Mouse (Mus musculus) heart, embryonic 15.5 days (tissue): Measurements from ENCODE around the gene Smim24. TPM values are rescaled to one million over a fixed set of nuclear protein-coding genes. Genes with fewer than 3 reads are reported as not detected.

Source experiments
- ATAC-seq: fragments of 200-750 bp; cut with Nextera tagmentation; replicated peaks from 2 replicates; pipeline ENCODE4 v1.8.0; 2017; ENCODE audit warnings: low read depth, moderate TSS enrichment; ENCODE audit not compliant: insufficient number of reproducible peaks, insufficient read depth, low FRiP score
- H3K27ac ChIP-seq: fragments of 300-500 bp; sonication (generic); 2 replicates; pipeline ENCODE4 v1.5.1; 2015; ENCODE audit warnings: mild to moderate bottlenecking, inconsistent platforms
- H3K27me3 ChIP-seq: fragments of 300-500 bp; sonication (generic); 2 replicates; pipeline ENCODE4 v1.6.1; 2015; ENCODE audit warnings: inconsistent platforms
- H3K36me3 ChIP-seq: fragments of 300-500 bp; sonication (generic); 2 replicates; pipeline ENCODE4 v1.6.1; 2015; ENCODE audit warnings: mild to moderate bottlenecking, inconsistent platforms
- H3K4me1 ChIP-seq: fragments of 300-500 bp; sonication (generic); replicated peaks from 2 replicates; pipeline ENCODE4 v1.6.1; 2015; ENCODE audit warnings: inconsistent platforms
- H3K4me2 ChIP-seq: fragments of 300-500 bp; sonication (generic); 2 replicates; pipeline ENCODE4 v1.6.1; 2015; ENCODE audit warnings: inconsistent platforms, mild to moderate bottlenecking, moderate library complexity
- H3K4me3 ChIP-seq: fragments of 300-500 bp; sonication (generic); 2 replicates; pipeline ENCODE4 v1.5.1; 2015; ENCODE audit warnings: mild to moderate bottlenecking, inconsistent platforms
- H3K9ac ChIP-seq: fragments of 300-500 bp; sonication (generic); 2 replicates; pipeline ENCODE4 v1.6.1; 2015; ENCODE audit warnings: mild to moderate bottlenecking, inconsistent platforms
- H3K9me3 ChIP-seq: fragments of 300-500 bp; sonication (generic); replicated peaks from 2 replicates; pipeline ENCODE4 v1.6.1; 2016; ENCODE audit warnings: inconsistent platforms
- WGBS: fragments of 180-500 bp; shearing (Covaris S2); methylation state at CpG from one replicate; pipeline ENCODE4 v1.1.7; 2015; ENCODE audit warnings: mixed read lengths; 5-methylcytosine and 5-hydroxymethylcytosine counted together
- polyA plus RNA-seq: library from polyadenylated mRNA; unstranded; fragments of >200 nt; fragmentation: Nextera tagmentation; extraction: Ambion mirVana; gene quantifications from 2 replicates; pipeline ENCODE4 v1.2.1, GENCODE M21; 2015

The Smim24 gene
- polyA plus RNA-seq, result 3.9 and 4.1 TPM in 2 replicates

DNA sequence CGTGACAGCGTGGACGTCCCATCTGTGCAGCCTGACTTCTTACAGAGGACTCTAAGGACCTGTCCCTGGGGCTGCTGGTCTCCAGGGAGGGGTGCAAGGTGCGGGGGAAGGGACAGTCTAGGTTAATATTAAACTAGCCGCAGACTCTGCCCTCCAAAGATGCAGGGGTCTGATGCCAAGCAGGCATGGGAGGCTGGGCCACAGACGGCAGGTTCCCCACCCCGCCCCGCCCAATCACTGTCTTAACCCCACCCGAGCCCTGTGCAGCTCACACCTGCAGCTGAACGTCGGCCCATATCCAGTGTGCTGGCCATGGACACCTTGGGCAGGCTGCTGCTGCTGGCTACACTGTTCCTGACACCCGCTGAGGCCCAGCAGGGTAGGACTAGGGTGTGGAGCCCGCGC is at the start of gene Smim24:
Gene Smim24, plus strand, starts transcription at position 271 of the 405 bp plus-strand sequence.
- peak within 1 kb of the TSS; percentile 41 for H3K4me3 ChIP-seq
- no peaks in the 10 kb centered on the region for H3K9me3 ChIP-seq
- H3K27me3 ChIP-seq, result no peaks in the 10 kb centered on the region
- peak within 1 kb of the TSS; percentile 69 for H3K4me2 ChIP-seq
- no peak; the same call in 1 of the 2 replicates for ATAC-seq
- H3K9ac ChIP-seq, result peak within 1 kb of the TSS; percentile 53
- peak within 1 kb of the TSS; percentile 71 for H3K27ac ChIP-seq
- WGBS, result 58% methylated on average over 14 of the region's 14 CpGs
- peaks cover 30% of the 10 kb centered on the region for H3K4me1 ChIP-seq
- H3K36me3 ChIP-seq, result peaks cover 16% of the 10 kb centered on the region

DNA sequence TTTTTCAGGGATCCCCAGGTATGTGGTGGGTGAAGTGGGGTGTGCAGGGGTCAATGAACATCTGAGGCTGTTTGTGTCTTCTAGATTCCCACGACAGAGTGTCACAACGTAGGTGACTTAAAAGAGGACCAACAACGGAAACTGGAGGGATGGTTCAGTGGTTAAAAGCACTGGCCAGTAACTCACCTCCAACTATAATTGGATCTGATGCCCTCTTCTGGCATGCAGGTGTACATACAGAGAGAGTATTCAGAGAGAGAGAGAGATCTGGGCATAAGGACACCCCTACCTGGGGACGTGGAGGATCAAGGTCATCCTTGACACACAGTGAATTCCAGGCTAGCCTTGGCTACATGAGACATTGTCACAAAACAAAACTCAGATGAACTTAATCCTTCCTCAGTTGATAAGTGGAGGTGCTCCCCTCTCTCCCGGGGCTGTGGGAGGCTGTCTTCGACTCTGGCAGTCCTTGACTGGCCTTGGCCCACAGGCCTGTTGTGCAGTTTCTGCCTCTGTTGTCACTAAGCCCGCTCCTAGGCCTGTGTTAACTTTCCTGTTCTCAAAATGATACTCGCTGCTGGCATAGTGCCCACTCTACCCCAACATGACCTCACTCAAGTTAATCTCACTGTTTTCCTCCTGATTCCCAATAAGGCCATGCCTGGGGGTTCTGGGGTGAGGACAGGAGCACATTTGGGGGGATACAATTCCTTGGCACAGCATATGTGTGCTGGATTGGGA is 48.3 kb upstream of the Smim24 start:
- H3K36me3 ChIP-seq, result peaks cover 21% of the 10 kb centered on the region; the same call in 1 of the 2 replicates
- H3K9ac ChIP-seq, result no peak overlapping the region
- ATAC-seq, result no peak
- no peak overlapping the region for H3K4me2 ChIP-seq
- H3K27ac ChIP-seq, result no peak overlapping the region
- no peak overlapping the region for H3K4me3 ChIP-seq
- H3K9me3 ChIP-seq, result no peaks in the 10 kb centered on the region
- WGBS, result 28% methylated on average over 8 of the region's 8 CpGs
- peaks cover 59% of the 10 kb centered on the region for H3K4me1 ChIP-seq
- peaks cover 30% of the 10 kb centered on the region for H3K27me3 ChIP-seq

DNA sequence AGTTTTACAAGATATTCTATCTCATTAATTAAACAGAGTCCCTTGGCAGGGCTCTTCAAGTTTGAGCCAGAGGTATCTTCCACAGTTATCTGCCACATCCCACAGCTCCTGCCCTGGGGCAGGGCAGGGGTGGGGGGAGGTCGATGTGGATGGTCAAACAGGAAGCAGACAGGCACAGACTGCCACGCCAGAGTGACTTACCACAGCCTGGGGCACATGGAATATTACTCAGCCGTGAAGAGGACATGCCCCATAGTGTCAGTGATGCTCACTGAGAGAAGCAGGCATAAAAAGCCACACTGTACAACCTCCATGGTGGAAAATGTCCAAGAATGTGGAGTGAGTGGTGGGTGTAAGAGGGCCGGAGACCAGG is 47.7 kb upstream of the Smim24 start:
- no peak overlapping the region for H3K27ac ChIP-seq
- peaks cover 61% of the 10 kb centered on the region for H3K4me1 ChIP-seq
- no peak overlapping the region for H3K4me2 ChIP-seq
- peaks cover 30% of the 10 kb centered on the region for H3K27me3 ChIP-seq
- H3K4me3 ChIP-seq, result no peak overlapping the region
- ATAC-seq, result no peak
- peaks cover 21% of the 10 kb centered on the region; the same call in 1 of the 2 replicates for H3K36me3 ChIP-seq
- 78% methylated on average over 4 of the region's 4 CpGs for WGBS
- no peak overlapping the region for H3K9ac ChIP-seq
- H3K9me3 ChIP-seq, result no peaks in the 10 kb centered on the region

DNA sequence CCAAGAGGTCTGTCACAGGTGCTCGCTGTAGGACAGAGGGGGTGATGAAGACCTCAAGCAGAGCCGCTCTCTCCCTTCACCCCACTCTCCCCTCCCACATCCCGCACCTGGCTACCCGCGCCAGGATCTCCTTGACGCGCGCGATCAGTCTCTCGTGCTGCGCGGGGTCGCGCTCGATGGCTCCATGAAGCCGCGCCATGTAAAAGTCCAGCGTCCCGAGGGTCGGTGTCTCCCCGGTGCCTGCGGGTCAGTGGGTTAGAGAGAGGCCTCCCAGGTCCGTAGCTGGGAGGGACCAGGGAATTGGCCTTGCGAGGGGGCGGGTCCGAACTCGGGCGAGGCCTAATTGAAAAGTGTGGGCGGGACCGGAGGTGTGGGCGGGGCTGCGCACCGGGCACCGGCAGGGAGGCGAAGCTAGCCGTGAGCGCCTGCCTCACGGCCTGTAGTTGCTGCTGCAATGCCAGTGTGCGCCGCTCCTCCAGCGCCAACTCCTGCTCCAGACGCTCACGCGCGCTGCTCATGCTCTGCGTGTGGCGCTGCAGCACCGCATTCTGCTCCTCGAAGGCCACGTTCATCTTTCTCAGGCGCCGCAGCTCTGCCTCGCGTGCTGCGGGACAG is 46.3 kb upstream of the Smim24 start:
- Histone ChIP-seq H3K27me3 (peaks cover 24% of the 10 kb centered on the region), H3K9ac (peak overlapping the region; percentile 43; the same call in 1 of the 2 replicates), H3K9me3 (no peaks in the 10 kb centered on the region), H3K36me3 (peaks cover 21% of the 10 kb centered on the region; the same call in 1 of the 2 replicates), H3K4me1 (peaks cover 63% of the 10 kb centered on the region), H3K27ac (0 out of 2 replicates have a peak overlapping the region, but pooled peaks have one; percentile 37), H3K4me3 (peak overlapping the region; percentile 26; the same call in 1 of the 2 replicates), H3K4me2 (peak overlapping the region; percentile 51)
- WGBS, result 20% methylated on average over 55 of the region's 55 CpGs
- no peak for ATAC-seq

DNA sequence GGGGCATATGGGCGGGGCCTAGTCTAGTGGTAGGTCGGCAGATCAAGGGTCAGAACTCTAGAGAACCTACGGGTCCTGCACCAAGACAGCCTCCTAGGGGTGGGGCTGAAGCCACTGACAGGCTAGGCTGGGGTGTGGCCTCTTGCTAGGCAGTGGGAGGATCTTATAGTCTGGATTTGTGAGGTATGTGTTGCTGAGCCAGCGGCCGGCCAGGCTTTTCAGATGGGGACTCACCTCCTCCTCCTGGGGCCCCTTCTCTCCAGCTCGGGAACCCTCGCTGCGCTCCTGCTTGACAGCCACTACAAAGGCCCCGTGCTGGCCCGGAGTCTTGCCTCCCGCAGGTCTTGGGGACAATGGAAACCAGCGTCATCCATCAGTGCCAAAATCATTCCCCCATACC is 43.7 kb upstream of the Smim24 start:
- Histone ChIP-seq H3K4me3 (peak overlapping the region; percentile 73), H3K36me3 (peaks cover 21% of the 10 kb centered on the region; the same call in 1 of the 2 replicates), H3K4me1 (peaks cover 51% of the 10 kb centered on the region), H3K9me3 (no peaks in the 10 kb centered on the region), H3K27me3 (no peaks in the 10 kb centered on the region), H3K4me2 (peak overlapping the region; percentile 73), H3K9ac (peak overlapping the region; percentile 90), H3K27ac (peak overlapping the region; percentile 58)
- 0 out of 2 replicates have a peak, but pooled peaks have one; percentile 14 for ATAC-seq
- 6% methylated on average over 12 of the region's 12 CpGs for whole genome bisulfite sequencing

DNA sequence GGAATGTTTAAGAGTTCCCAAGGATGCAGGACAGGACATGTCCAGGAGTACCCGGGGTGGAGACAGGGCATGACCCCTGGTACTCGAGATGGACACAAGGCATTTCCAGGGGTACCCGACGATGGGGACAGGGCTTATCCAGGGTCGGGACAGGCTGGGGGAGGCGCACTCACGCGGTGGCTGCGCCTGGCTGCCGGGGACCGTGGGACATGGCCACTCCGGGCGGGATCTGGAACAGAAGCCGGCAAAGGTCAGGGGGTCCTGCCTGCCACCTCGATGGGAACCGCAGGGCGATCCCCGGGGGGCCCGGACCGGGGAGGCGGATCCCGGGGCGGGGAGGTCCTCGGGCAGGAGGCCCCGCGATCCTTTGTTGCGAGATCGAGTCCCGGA is 42.9 kb upstream of the Smim24 start:
- Histone ChIP-seq H3K9ac (peak overlapping the region; percentile 90), H3K27me3 (no peaks in the 10 kb centered on the region), H3K4me2 (peak overlapping the region; percentile 73), H3K36me3 (peaks cover 21% of the 10 kb centered on the region; the same call in 1 of the 2 replicates), H3K27ac (peak overlapping the region; percentile 83), H3K4me1 (peaks cover 45% of the 10 kb centered on the region), H3K9me3 (no peaks in the 10 kb centered on the region), H3K4me3 (peak overlapping the region; percentile 73)
- ATAC-seq, result no peak; the same call in 1 of the 2 replicates
- WGBS, result under 1% methylated on average over 29 of the region's 29 CpGs

DNA sequence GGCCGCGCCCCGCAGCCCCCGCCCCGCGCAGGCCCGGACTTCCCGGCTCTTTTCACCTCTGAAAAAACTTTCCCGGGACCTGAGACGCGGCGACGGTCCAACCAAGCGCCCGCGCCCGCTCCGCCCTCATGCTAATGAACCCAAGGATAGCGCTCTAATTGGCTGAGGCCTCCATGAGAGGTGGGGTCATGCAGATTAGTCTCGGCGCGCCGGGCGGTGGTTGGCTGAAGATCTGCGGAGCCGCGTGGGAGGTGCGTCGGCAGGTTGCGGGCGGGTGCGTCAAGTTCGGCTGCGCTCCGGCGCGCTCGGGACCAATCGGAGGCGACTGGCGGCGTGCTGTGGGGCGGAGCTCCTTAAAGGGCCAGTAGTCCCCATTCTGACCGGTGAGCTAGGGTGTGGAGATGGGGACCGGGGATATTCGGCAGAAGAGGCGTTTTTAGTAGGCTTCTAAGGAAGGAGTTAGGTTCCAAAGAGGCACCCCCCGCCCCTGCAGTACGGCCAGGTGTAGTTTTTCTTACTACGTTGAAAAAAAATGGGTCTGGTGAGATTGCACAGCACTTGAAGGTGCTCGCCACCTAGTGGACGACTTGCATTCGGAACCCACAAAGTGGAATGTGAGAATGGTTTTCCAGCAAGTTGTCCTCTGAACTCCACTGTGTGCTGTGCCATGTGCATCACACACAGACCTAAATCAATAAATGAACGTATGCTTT is 42.3 kb upstream of the Smim24 start, which contains the start of gene Hmg20b:
Gene Hmg20b, minus strand, starts transcription at position 130 of the 713 bp plus-strand sequence.
- peak within 1 kb of the TSS; percentile 73 for H3K4me2 ChIP-seq
- H3K36me3 ChIP-seq, result peaks cover 20% of the 10 kb centered on the region; the same call in 1 of the 2 replicates
- H3K9me3 ChIP-seq, result no peaks in the 10 kb centered on the region
- under 1% methylated on average over 54 of the region's 54 CpGs for WGBS
- peak within 1 kb of the TSS; percentile 73 for H3K4me3 ChIP-seq
- H3K4me1 ChIP-seq, result peaks cover 43% of the 10 kb centered on the region
- no peaks in the 10 kb centered on the region for H3K27me3 ChIP-seq
- peak within 1 kb of the TSS; percentile 83 for H3K27ac ChIP-seq
- ATAC-seq, result peak; percentile 94
- peak within 1 kb of the TSS; percentile 90 for H3K9ac ChIP-seq

DNA sequence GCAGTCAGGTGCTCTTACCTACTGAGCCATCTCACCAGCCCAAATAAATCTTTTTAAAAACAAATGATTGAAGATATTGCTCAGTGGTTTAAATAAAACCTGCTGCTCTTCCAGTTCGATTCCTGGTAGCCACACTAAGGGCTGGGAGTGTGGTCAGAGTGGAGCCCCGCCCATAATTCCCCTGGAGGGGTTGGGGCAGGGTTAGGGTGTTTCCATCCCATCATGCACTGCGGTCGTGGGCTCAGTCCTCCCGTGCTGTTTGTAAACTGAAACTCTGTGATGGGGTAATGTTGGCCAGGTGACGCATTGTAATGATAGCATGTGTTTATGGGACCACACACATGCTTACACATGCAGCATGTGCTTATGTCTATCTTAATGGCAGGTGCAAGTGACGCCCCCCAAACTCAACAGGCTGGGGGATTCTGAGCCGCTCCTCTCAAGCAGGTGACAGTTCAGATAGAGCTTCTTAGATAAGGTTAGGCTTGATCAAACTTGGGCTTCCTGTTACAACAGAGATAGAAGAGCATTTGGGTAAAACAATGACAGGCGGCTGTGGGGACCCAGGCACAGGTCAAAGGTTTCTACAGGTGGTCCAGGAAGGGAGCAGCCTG is 41.1 kb upstream of the Smim24 start:
- ATAC-seq, result no peak
- no peak overlapping the region for H3K4me3 ChIP-seq
- H3K9ac ChIP-seq, result no peak overlapping the region
- H3K4me2 ChIP-seq, result no peak overlapping the region
- 18% methylated on average over 9 of the region's 9 CpGs for WGBS
- peaks cover 44% of the 10 kb centered on the region for H3K4me1 ChIP-seq
- H3K27me3 ChIP-seq, result no peaks in the 10 kb centered on the region
- H3K9me3 ChIP-seq, result no peaks in the 10 kb centered on the region
- peaks cover 7% of the 10 kb centered on the region; the same call in 1 of the 2 replicates for H3K36me3 ChIP-seq
- no peak overlapping the region for H3K27ac ChIP-seq

DNA sequence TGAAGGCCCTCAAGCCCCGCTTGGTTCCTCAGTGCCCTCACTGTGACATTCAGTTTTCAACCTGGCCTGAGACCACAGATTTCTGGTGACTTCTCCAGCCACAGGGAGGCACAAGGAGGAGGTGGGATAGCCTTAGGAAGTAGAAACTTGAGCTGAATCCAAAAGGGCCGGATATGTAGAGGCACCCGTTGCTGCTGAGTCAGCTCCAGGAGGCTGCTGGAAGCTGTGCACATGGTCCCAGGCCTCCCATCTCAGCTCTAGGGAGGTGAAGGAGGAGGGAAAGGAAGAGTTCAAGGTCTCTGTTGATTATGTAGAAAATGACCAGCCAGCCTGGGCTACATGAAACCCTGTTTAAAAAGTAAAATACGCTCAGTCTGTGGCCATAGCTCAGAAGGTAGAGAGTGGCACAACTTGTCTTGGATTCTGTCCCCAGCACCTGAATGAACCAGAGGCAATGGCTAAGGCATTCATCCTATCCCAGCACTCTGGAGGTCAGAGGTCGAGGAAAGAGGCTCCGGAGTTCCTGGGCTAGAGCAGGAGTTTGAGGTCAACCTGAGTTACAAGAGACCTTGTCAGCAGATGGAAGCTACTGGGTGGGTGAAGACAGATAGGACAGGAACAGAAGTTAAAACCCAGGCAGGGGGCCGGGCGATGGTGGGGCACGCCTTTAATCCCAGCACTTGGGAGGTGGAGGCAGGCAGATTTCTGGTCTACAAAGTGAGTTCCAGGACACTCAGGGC is 37.9 kb upstream of the Smim24 start:
- H3K9me3 ChIP-seq, result no peaks in the 10 kb centered on the region
- H3K4me3 ChIP-seq, result no peak overlapping the region
- no peak overlapping the region for H3K9ac ChIP-seq
- no peak overlapping the region for H3K4me2 ChIP-seq
- no peak for ATAC-seq
- WGBS, result 64% methylated on average over 9 of the region's 9 CpGs
- H3K27ac ChIP-seq, result peak overlapping the region; percentile 37; the same call in 1 of the 2 replicates
- H3K36me3 ChIP-seq, result no peaks in the 10 kb centered on the region
- no peaks in the 10 kb centered on the region for H3K27me3 ChIP-seq
- peaks cover 40% of the 10 kb centered on the region for H3K4me1 ChIP-seq

DNA sequence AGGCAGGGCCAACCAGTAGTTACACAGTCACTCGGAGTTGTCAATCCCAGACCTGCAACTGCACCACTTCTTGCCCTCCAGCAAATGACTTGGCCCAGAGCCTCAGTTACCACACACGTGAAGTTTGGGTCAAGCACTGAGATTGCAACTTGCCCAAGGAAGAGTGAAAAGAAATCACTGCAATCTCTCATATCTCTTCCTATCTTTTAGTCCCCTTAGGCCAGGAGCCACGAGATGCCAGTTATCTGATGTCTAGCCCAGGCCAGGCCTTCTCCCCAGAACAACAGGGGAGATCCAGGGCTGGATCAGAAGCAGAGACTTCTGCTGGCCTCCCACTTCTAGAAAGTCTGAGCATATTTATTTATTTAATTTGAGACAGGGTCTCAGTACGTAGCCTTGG is 37.3 kb upstream of the Smim24 start:
- no peaks in the 10 kb centered on the region for H3K36me3 ChIP-seq
- H3K4me3 ChIP-seq, result no peak overlapping the region
- peaks cover 46% of the 10 kb centered on the region for H3K4me1 ChIP-seq
- H3K27ac ChIP-seq, result no peak overlapping the region
- H3K27me3 ChIP-seq, result no peaks in the 10 kb centered on the region
- H3K9ac ChIP-seq, result no peak overlapping the region
- 68% methylated on average over 4 of the region's 4 CpGs for WGBS
- no peaks in the 10 kb centered on the region for H3K9me3 ChIP-seq
- no peak for ATAC-seq
- H3K4me2 ChIP-seq, result no peak overlapping the region
